Mouse (Mus musculus) erythroblast, embryonic 14.5 days (primary cell): ENCODE results near the gene Relt.

Source experiments
- GATA1 ChIP-seq: IDR thresholded peaks from 2 replicates; pipeline ENCODE4 v1.6.1; 2012; ENCODE audit warnings: low read length, inconsistent platforms, mixed read lengths
- TAL1 ChIP-seq: IDR thresholded peaks from 3 replicates; pipeline ENCODE4 v1.6.1; 2012; ENCODE audit warnings: low read length, inconsistent platforms, mixed read lengths

GRCm38 (mm10) chr7:100798810-100799209, 64.4 kb downstream of the Relt start:
- no peak for TF ChIP-seq GATA1
- no peak for TF ChIP-seq TAL1
